Mouse (Mus musculus): ENCODE measurements around the gene Lair1.
"Not testable (repeated sequence)": the region's sequence is repeated elsewhere in the genome, so short reads cannot be mapped to it uniquely, and the experiment has no call there.

Gene Lair1

GRCm38 (mm10) chr7:4063013-4063412, at the start of gene Lair1:
Gene Lair1, minus strand, starts transcription at chr7:4063204.
- no peak for DNase-seq

- no peak for DNase-seq
These were observed 48.8 kb upstream of the Lair1 start for GRCm38 (mm10) chr7:4111766-4112165.

- peak; percentile 14 for DNase-seq
These were observed 40.4 kb upstream of the Lair1 start for GRCm38 (mm10) chr7:4103411-4103810.

GRCm38 (mm10) chr7:4101144-4101543, 38.1 kb upstream of the Lair1 start:
- no peak for DNase-seq

GRCm38 (mm10) chr7:4098832-4099231, 35.8 kb upstream of the Lair1 start:
- DNase-seq: no peak

- no peak for DNase-seq
These were observed 35.3 kb upstream of the Lair1 start for GRCm38 (mm10) chr7:4098301-4098700.

GRCm38 (mm10) chr7:4091170-4091569, 28.2 kb upstream of the Lair1 start:
- no peak for DNase-seq

- no peak for DNase-seq
These were observed 25.7 kb upstream of the Lair1 start for GRCm38 (mm10) chr7:4088679-4089078.

- no peak for DNase-seq
These were observed 25.0 kb upstream of the Lair1 start for GRCm38 (mm10) chr7:4087896-4088480.

- no peak for DNase-seq
These were observed 24.4 kb upstream of the Lair1 start for GRCm38 (mm10) chr7:4087238-4087895.

- no peak for DNase-seq
These were observed 22.6 kb upstream of the Lair1 start for GRCm38 (mm10) chr7:4085562-4085961.

GRCm38 (mm10) chr7:4084161-4084560, 21.2 kb upstream of the Lair1 start:
- DNase-seq: no peak

- no peak for DNase-seq
These were observed 19.8 kb upstream of the Lair1 start for GRCm38 (mm10) chr7:4082804-4083203.

GRCm38 (mm10) chr7:4081706-4082105, 18.7 kb upstream of the Lair1 start:
- no peak for DNase-seq

- no peak for DNase-seq
These were observed 17.5 kb upstream of the Lair1 start for GRCm38 (mm10) chr7:4080552-4080951.

- DNase-seq: no peak
These were observed 16.5 kb upstream of the Lair1 start for GRCm38 (mm10) chr7:4079511-4079910.

GRCm38 (mm10) chr7:4073144-4073543, 10.1 kb upstream of the Lair1 start:
- no peak for DNase-seq

- DNase-seq: no peak
These were observed 8.1 kb upstream of the Lair1 start for GRCm38 (mm10) chr7:4071066-4071465.

GRCm38 (mm10) chr7:4063714-4064425, 866 bp upstream of the Lair1 start:
- no peak for DNase-seq

- DNase-seq: not testable (repeated sequence)
These were observed 2.3 kb downstream of the Lair1 start for GRCm38 (mm10) chr7:4060602-4061188.

GRCm38 (mm10) chr7:4026794-4027421, 36.1 kb downstream of the Lair1 start:
- DNase-seq: no peak

GRCm38 (mm10) chr7:4004636-4005035, 58.4 kb downstream of the Lair1 start:
- not testable (repeated sequence) for DNase-seq

- DNase-seq: not testable (repeated sequence)
These were observed 59.0 kb downstream of the Lair1 start for GRCm38 (mm10) chr7:4003996-4004395.

Measured in cerebellum, adult 11 months (tissue).